Mouse (Mus musculus): ENCODE data around the gene Tmem45a2. TPM values are rescaled to one million over a fixed set of nuclear protein-coding genes. Genes with fewer than 3 reads are reported as not detected.

Tmem45a2 gene
- total RNA-seq, 2 experiments from 2014 or later = not detected

Other genes with a start within 250 kb of the Tmem45a2 start
- 1 to 10 TPM; 3.0 to 7.6 TPM for gene Tmem45a, start 185.2 kb downstream of the Tmem45a2 start, total RNA-seq (2021)
- gene Lnp1, start 143.3 kb downstream of the Tmem45a2 start, total RNA-seq (2021) = not detected
- 10 to 100 TPM; 56.3 to 59.2 TPM for gene Tomm70a, start 50.3 kb upstream of the Tmem45a2 start, total RNA-seq (2021)
- gene Nit2, start 96.0 kb upstream of the Tmem45a2 start, total RNA-seq (2021) = 10 to 100 TPM; 35.0 to 53.6 TPM
- gene Tbc1d23, start 160.1 kb upstream of the Tmem45a2 start, total RNA-seq (2021) = 10 to 100 TPM; 35.0 to 40.0 TPM
- gene Tmem30c, start 221.5 kb upstream of the Tmem45a2 start, total RNA-seq (2021) = not detected

Data from adrenal gland, postnatal 36 days (tissue).